In genomic region chr8:90908580-90909471, GRCm38 (mm10) we compare ENCODE assay signal across 8 mouse cellular contexts.
DNase-seq lines count a peak whose midpoint lies in the region; ATAC-seq and TF ChIP-seq lines count a peak whose summit lies in the region.

No protein-coding gene starts in this region.

- H3K79me2 ChIP-seq in CH12.LX (replicated peaks; ENCODE audit: control insufficient read depth, extremely low read depth, insufficient read depth, poor library complexity, severe bottlenecking): peaks cover 10% of the 10 kb centered on the region; the same call in 1 of the 2 replicates

- dilution Hi-C loops in CH12.LX (cut with MboI; ENCODE audit: extremely low pct_ligation_motif_present, extremely low pct_unique_long_range_greater_than_20kb, low sequenced_read_pairs): no loop called here

- TF ChIP-seq EP300 in CH12.LX (IDR thresholded peaks at IDR 0.05; ENCODE audit: low read length): no peak
- no peak for TF ChIP-seq EP300 in liver, postnatal 0 days (IDR thresholded peaks at IDR 0.05; ENCODE audit: low read depth)

- ATAC-seq in forebrain, embryonic 11.5 days (replicated peaks; ENCODE audit: low FRiP score): peak; percentile 57
- peak; percentile 37 for ATAC-seq in heart, embryonic 15.5 days (replicated peaks; ENCODE audit: insufficient number of reproducible peaks, insufficient read depth, low FRiP score, low read depth)
- no peak for ATAC-seq in liver, postnatal 0 days
- peak; percentile 70 for ATAC-seq in neural tube, embryonic 13.5 days (ENCODE audit: low read depth)

- peak overlapping the region; percentile 70 for H3K9ac ChIP-seq in CH12.LX (ENCODE audit: insufficient read depth, low read depth)
- H3K9ac ChIP-seq in forebrain, embryonic 11.5 days (ENCODE audit: low read length): peak overlapping the region; percentile 76
- peak overlapping the region; percentile 78 for H3K9ac ChIP-seq in heart, embryonic 15.5 days
- peak overlapping the region; percentile 77 for H3K9ac ChIP-seq in liver, postnatal 0 days (replicated peaks)
- H3K9ac ChIP-seq in neural tube, embryonic 13.5 days: peak overlapping the region; percentile 85

- H3K27ac ChIP-seq in CH12.LX (ENCODE audit: insufficient read depth, low read depth): 0 out of 2 replicates have a peak overlapping the region, but pooled peaks have one; percentile 0
- no peak overlapping the region for H3K27ac ChIP-seq in forebrain, embryonic 11.5 days (ENCODE audit: low read depth, low read length)
- peak overlapping the region; percentile 93 for H3K27ac ChIP-seq in heart, embryonic 15.5 days
- peak overlapping the region; percentile 97 for H3K27ac ChIP-seq in liver, postnatal 0 days (ENCODE audit: low read depth)
- peak overlapping the region; percentile 91 for H3K27ac ChIP-seq in neural tube, embryonic 13.5 days (replicated peaks)
- peak overlapping the region; percentile 59; the same call in 1 of the 2 replicates for H3K27ac ChIP-seq in testis, adult 2 months (ENCODE audit: control insufficient read depth, insufficient read depth, low read depth, low read length)

- H3K27me3 ChIP-seq in CH12.LX (replicated peaks): no peaks in the 10 kb centered on the region
- no peaks in the 10 kb centered on the region for H3K27me3 ChIP-seq in forebrain, embryonic 11.5 days (ENCODE audit: control insufficient read depth, insufficient read depth, low read length)
- H3K27me3 ChIP-seq in heart, embryonic 15.5 days: no peaks in the 10 kb centered on the region
- no peaks in the 10 kb centered on the region for H3K27me3 ChIP-seq in liver, postnatal 0 days (ENCODE audit: insufficient read depth, low read length)
- no peaks in the 10 kb centered on the region for H3K27me3 ChIP-seq in neural tube, embryonic 13.5 days
- H3K27me3 ChIP-seq in testis, adult 2 months (ENCODE audit: control insufficient read depth, insufficient read depth, low read length): no peaks in the 10 kb centered on the region

- H3K36me3 ChIP-seq in CH12.LX (replicated peaks in 1 of 2; ENCODE audit: control insufficient read depth in 1 of 2, insufficient read depth in 1 of 2, low read length in 1 of 2): no peaks in the 10 kb centered on the region
- H3K36me3 ChIP-seq in forebrain, embryonic 11.5 days (ENCODE audit: control insufficient read depth, insufficient read depth, low read length): no peaks in the 10 kb centered on the region
- no peaks in the 10 kb centered on the region for H3K36me3 ChIP-seq in heart, embryonic 15.5 days
- H3K36me3 ChIP-seq in liver, postnatal 0 days (replicated peaks; ENCODE audit: insufficient read depth, low read length): no peaks in the 10 kb centered on the region
- H3K36me3 ChIP-seq in neural tube, embryonic 13.5 days: no peaks in the 10 kb centered on the region
- no peaks in the 10 kb centered on the region for H3K36me3 ChIP-seq in testis, adult 2 months (ENCODE audit: control insufficient read depth, insufficient read depth, low read length)

- H3K9me3 ChIP-seq in CH12.LX (replicated peaks; ENCODE audit: low read length): no peaks in the 10 kb centered on the region
- H3K9me3 ChIP-seq in forebrain, embryonic 11.5 days (ENCODE audit: control insufficient read depth, low read length): no peaks in the 10 kb centered on the region
- H3K9me3 ChIP-seq in heart, embryonic 15.5 days (replicated peaks): no peaks in the 10 kb centered on the region
- H3K9me3 ChIP-seq in liver, postnatal 0 days (ENCODE audit: low read length): no peaks in the 10 kb centered on the region
- no peaks in the 10 kb centered on the region for H3K9me3 ChIP-seq in neural tube, embryonic 13.5 days

- peak overlapping the region; percentile 54 to 88 (median 74) for H3K4me3 ChIP-seq in CH12.LX (replicated peaks in 1 of 3; ENCODE audit: low read depth in 2 of 3, low read length in 2 of 3, poor library complexity in 1 of 3)
- H3K4me3 ChIP-seq in forebrain, embryonic 11.5 days (ENCODE audit: low read depth, low read length): peak overlapping the region; percentile 78
- H3K4me3 ChIP-seq in heart, embryonic 15.5 days: peak overlapping the region; percentile 78
- peak overlapping the region; percentile 79 for H3K4me3 ChIP-seq in liver, postnatal 0 days (ENCODE audit: low read depth, low read length)
- H3K4me3 ChIP-seq in neural tube, embryonic 13.5 days: peak overlapping the region; percentile 79
- peak overlapping the region; percentile 89 for H3K4me3 ChIP-seq in testis, adult 2 months (ENCODE audit: control insufficient read depth, low read depth, low read length)

- no peak; the same call in 1 of the 2 replicates for TF ChIP-seq RAD21 in CH12.LX (IDR thresholded peaks at IDR 0.05; ENCODE audit: low read depth, low read length)

- H3K4me2 ChIP-seq in CH12.LX (ENCODE audit: insufficient read depth, low read depth, poor library complexity, severe bottlenecking): peak overlapping the region; percentile 81
- peak overlapping the region; percentile 100 for H3K4me2 ChIP-seq in forebrain, embryonic 11.5 days (ENCODE audit: low read depth, low read length, severe bottlenecking)
- peak overlapping the region; percentile 91 for H3K4me2 ChIP-seq in heart, embryonic 15.5 days
- peak overlapping the region; percentile 97 for H3K4me2 ChIP-seq in liver, postnatal 0 days (ENCODE audit: low read depth, low read length)
- peak overlapping the region; percentile 90 for H3K4me2 ChIP-seq in neural tube, embryonic 13.5 days

- TF ChIP-seq POLR2A in CH12.LX (IDR thresholded peaks at IDR 0.05; ENCODE audit: low read depth, low read length): peak; percentile 34; the same call in 1 of the 2 replicates
- peak; percentile 52; the same call in 1 of the 2 replicates for TF ChIP-seq POLR2A in testis, adult 2 months (IDR thresholded peaks at IDR 0.05; ENCODE audit: control insufficient read depth, low read depth, low read length)

- peaks cover 0 to 14% of the 10 kb centered on the region in 2 experiments; a peak in 2 of 4 replicates for H3K4me1 ChIP-seq in CH12.LX (ENCODE audit: control insufficient read depth in 1 of 2, insufficient read depth in 2 of 2)
- peaks cover 5% of the 10 kb centered on the region; the same call in 1 of the 2 replicates for H3K4me1 ChIP-seq in forebrain, embryonic 11.5 days (replicated peaks; ENCODE audit: control insufficient read depth, insufficient read depth, low read length)
- 0 out of 2 replicates have a peak, but pooled peaks cover 2% of the 10 kb centered on the region for H3K4me1 ChIP-seq in heart, embryonic 15.5 days (replicated peaks)
- H3K4me1 ChIP-seq in liver, postnatal 0 days (ENCODE audit: insufficient read depth): peaks cover 5% of the 10 kb centered on the region; the same call in 1 of the 2 replicates
- peaks cover 19% of the 10 kb centered on the region for H3K4me1 ChIP-seq in neural tube, embryonic 13.5 days (replicated peaks)
- peaks cover 4% of the 10 kb centered on the region for H3K4me1 ChIP-seq in testis, adult 2 months (ENCODE audit: control insufficient read depth, insufficient read depth, low read length)

- TF ChIP-seq CTCF in CH12.LX (conservative IDR thresholded peaks at IDR 0.05 in 1 of 2, IDR thresholded peaks at IDR 0.05 in 1 of 2; ENCODE audit: low read depth in 2 of 2, low read length in 2 of 2): no peak
- TF ChIP-seq CTCF in liver, postnatal 0 days (IDR thresholded peaks at IDR 0.05; ENCODE audit: low read depth): peak; percentile 17; the same call in 1 of the 2 replicates
- TF ChIP-seq CTCF in testis, adult 2 months (IDR thresholded peaks at IDR 0.05; ENCODE audit: control insufficient read depth, insufficient read depth, insufficient replicate concordance, low read depth, low read length): no peak

- peak; percentile 33 for DNase-seq in CH12.LX (ENCODE audit: extremely low read depth)
- peak; percentile 43 for DNase-seq in c-Kit-positive CD71-positive TER-119-negative erythroid progenitor cells, embryonic 14.5 days (ENCODE audit: low read depth)
- peak; percentile 78 for DNase-seq in forebrain, embryonic 11.5 days (ENCODE audit: low spot score)
- DNase-seq in kidney, postnatal 14 days: peak; percentile 66
- peak; percentile 63 for DNase-seq in liver, postnatal 0 days

- under 1% methylated on average over 72 of the region's 89 CpGs for WGBS in forebrain, embryonic 11.5 days
- WGBS in heart, embryonic 15.5 days: under 1% methylated on average over 63 of the region's 89 CpGs
- 2% methylated on average over 50 of the region's 89 CpGs for WGBS in liver, postnatal 0 days (ENCODE audit: insufficient replicate concordance)
- WGBS in neural tube, embryonic 13.5 days: under 1% methylated on average over 86 of the region's 89 CpGs

- in situ Hi-C loops in CH12.LX (cut with MboI; ENCODE audit: low pct_ligation_motif_present, low pct_unique_long_range_greater_than_20kb, low sequenced_read_pairs): no loop called here

TF ChIP-seq in CH12.LX, 34 proteins besides CTCF, POLR2A, EP300 and RAD21 (continues in another document):
- TF ChIP-seq ZC3H11A (IDR thresholded peaks at IDR 0.05; ENCODE audit: low read depth, low read length) (no peak), CHD2 (IDR thresholded peaks at IDR 0.05; ENCODE audit: low read length) (no peak), NELFE (IDR thresholded peaks at IDR 0.05; ENCODE audit: low read depth, low read length) (no peak; the same call in 1 of the 2 replicates), E2F4 (IDR thresholded peaks at IDR 0.05; ENCODE audit: insufficient replicate concordance, low read depth, low read length) (no peak), SIN3A (IDR thresholded peaks at IDR 0.05; ENCODE audit: low read length) (peak; percentile 40; the same call in 1 of the 2 replicates), ETS1 (conservative IDR thresholded peaks at IDR 0.05; ENCODE audit: low read depth, low read length) (no peak), JUND (conservative IDR thresholded peaks at IDR 0.05; ENCODE audit: low read depth, low read length) (no peak), MXI1 (IDR thresholded peaks at IDR 0.05; ENCODE audit: low read depth, low read length) (0 out of 2 replicates have a peak, but pooled peaks have one; percentile 11), USF2 (conservative IDR thresholded peaks at IDR 0.05; ENCODE audit: low read depth, low read length) (no peak), SMC3 (IDR thresholded peaks at IDR 0.05; ENCODE audit: low read depth, low read length) (0 out of 2 replicates have a peak, but pooled peaks have one; percentile 2), HCFC1 (IDR thresholded peaks at IDR 0.05; ENCODE audit: low read depth, low read length) (no peak), MAZ (IDR thresholded peaks at IDR 0.05; ENCODE audit: low read depth, low read length) (no peak), ELF1 (IDR thresholded peaks at IDR 0.05; ENCODE audit: low read depth, low read length) (no peak), ZKSCAN1 (IDR thresholded peaks at IDR 0.05; ENCODE audit: borderline replicate concordance, low read depth, low read length) (no peak), KAT2A (IDR thresholded peaks at IDR 0.05; ENCODE audit: insufficient replicate concordance, low read length) (no peak), TBP (conservative IDR thresholded peaks at IDR 0.05; ENCODE audit: low read depth, low read length) (no peak), BHLHE40 (IDR thresholded peaks at IDR 0.05; ENCODE audit: low read depth, low read length) (peak; percentile 73), USF1 (IDR thresholded peaks at IDR 0.05; ENCODE audit: low read depth, low read length) (no peak), UBTF (IDR thresholded peaks at IDR 0.05; ENCODE audit: low read depth, low read length) (peak; percentile 68; the same call in 1 of the 2 replicates)
